Mouse (Mus musculus): ENCODE data around the gene Myof. TPM values are rescaled to one million over a fixed set of nuclear protein-coding genes. Genes with fewer than 3 reads are reported as not detected.

Myof gene
- total and polyA plus RNA-seq, 3 experiments, result 0.55 TPM; not detected in 2

GRCm38 (mm10) chr19:37907451-37908320 is 135.7 kb downstream of the Myof start:
- no peak overlapping the region for H3K4me3 ChIP-seq (ENCODE audit: low read depth, low read length)
- TF ChIP-seq GATA2 (IDR thresholded peaks at IDR 0.05; ENCODE audit: borderline replicate concordance, low read depth, low read length), result no peak
- TF ChIP-seq TAL1 (conservative IDR thresholded peaks at IDR 0.05; ENCODE audit: low read depth, low read length), result no peak
- no peak for TF ChIP-seq GATA1 (IDR thresholded peaks at IDR 0.05; ENCODE audit: borderline replicate concordance, low read length)
- TF ChIP-seq CTCF (IDR thresholded peaks at IDR 0.05; ENCODE audit: low read depth, low read length), result no peak
- TF ChIP-seq POLR2AphosphoS5 (IDR thresholded peaks at IDR 0.05; ENCODE audit: insufficient replicate concordance, low read depth, low read length), result no peak
- H3K9me3 ChIP-seq (replicated peaks), result no peaks in the 10 kb centered on the region
- H3K36me3 ChIP-seq (replicated peaks), result no peaks in the 10 kb centered on the region
- H3K4me1 ChIP-seq (ENCODE audit: insufficient read depth, low read depth, low read length), result no peaks in the 10 kb centered on the region
- H3K27me3 ChIP-seq (ENCODE audit: insufficient read depth, low read length), result no peaks in the 10 kb centered on the region; the same call in 1 of the 2 replicates
- ATAC-seq (ENCODE audit: extremely low read depth, insufficient number of reproducible peaks, low FRiP score, poor library complexity, severe bottlenecking) (no peak), DNase-seq (ENCODE audit: low spot score) (no peak)

- Histone ChIP-seq H3K9me3 (replicated peaks) (no peaks in the 10 kb centered on the region), H3K36me3 (replicated peaks) (no peaks in the 10 kb centered on the region), H3K27me3 (ENCODE audit: insufficient read depth, low read length) (no peaks in the 10 kb centered on the region; the same call in 1 of the 2 replicates), H3K4me3 (ENCODE audit: low read depth, low read length) (no peak overlapping the region), H3K4me1 (ENCODE audit: insufficient read depth, low read depth, low read length) (no peaks in the 10 kb centered on the region)
- no peak for ATAC-seq (ENCODE audit: extremely low read depth, insufficient number of reproducible peaks, low FRiP score, poor library complexity, severe bottlenecking)
- DNase-seq (ENCODE audit: low spot score), result no peak
- TF ChIP-seq TAL1 (conservative IDR thresholded peaks at IDR 0.05; ENCODE audit: low read depth, low read length), result no peak
- TF ChIP-seq GATA2 (IDR thresholded peaks at IDR 0.05; ENCODE audit: borderline replicate concordance, low read depth, low read length), result no peak
Measured at GRCm38 (mm10) chr19:37906916-37907315, 136.5 kb downstream of the Myof start.

GRCm38 (mm10) chr19:37896081-37896480 is 147.3 kb downstream of the Myof start:
- Histone ChIP-seq H3K4me3 (ENCODE audit: low read depth, low read length) (no peak overlapping the region), H3K36me3 (replicated peaks) (no peaks in the 10 kb centered on the region), H3K27me3 (ENCODE audit: insufficient read depth, low read length) (no peaks in the 10 kb centered on the region; the same call in none of the 2 replicates), H3K9me3 (replicated peaks) (no peaks in the 10 kb centered on the region), H3K4me1 (ENCODE audit: insufficient read depth, low read depth, low read length) (no peaks in the 10 kb centered on the region)
- no peak for ATAC-seq (ENCODE audit: extremely low read depth, insufficient number of reproducible peaks, low FRiP score, poor library complexity, severe bottlenecking)
- DNase-seq (ENCODE audit: low spot score), result no peak
- TF ChIP-seq GATA1 (IDR thresholded peaks at IDR 0.05; ENCODE audit: borderline replicate concordance, low read length) (no peak), CTCF (IDR thresholded peaks at IDR 0.05; ENCODE audit: low read depth, low read length) (no peak), TAL1 (conservative IDR thresholded peaks at IDR 0.05; ENCODE audit: low read depth, low read length) (no peak), POLR2AphosphoS5 (IDR thresholded peaks at IDR 0.05; ENCODE audit: insufficient replicate concordance, low read depth, low read length) (no peak), GATA2 (IDR thresholded peaks at IDR 0.05; ENCODE audit: borderline replicate concordance, low read depth, low read length) (no peak)

- ATAC-seq (ENCODE audit: extremely low read depth, insufficient number of reproducible peaks, low FRiP score, poor library complexity, severe bottlenecking) (no peak), DNase-seq (ENCODE audit: low spot score) (no peak)
- Histone ChIP-seq H3K27me3 (ENCODE audit: insufficient read depth, low read length) (no peaks in the 10 kb centered on the region; the same call in none of the 2 replicates), H3K4me1 (ENCODE audit: insufficient read depth, low read depth, low read length) (no peaks in the 10 kb centered on the region), H3K9me3 (replicated peaks) (no peaks in the 10 kb centered on the region), H3K4me3 (ENCODE audit: low read depth, low read length) (no peak overlapping the region), H3K36me3 (replicated peaks) (no peaks in the 10 kb centered on the region)
- TF ChIP-seq TAL1 (conservative IDR thresholded peaks at IDR 0.05; ENCODE audit: low read depth, low read length) (no peak), GATA1 (IDR thresholded peaks at IDR 0.05; ENCODE audit: borderline replicate concordance, low read length) (no peak), CTCF (IDR thresholded peaks at IDR 0.05; ENCODE audit: low read depth, low read length) (no peak), GATA2 (IDR thresholded peaks at IDR 0.05; ENCODE audit: borderline replicate concordance, low read depth, low read length) (no peak)
Measured at GRCm38 (mm10) chr19:37891006-37891405, 152.4 kb downstream of the Myof start.

GRCm38 (mm10) chr19:37886355-37887120 is 156.8 kb downstream of the Myof start:
- ATAC-seq (ENCODE audit: extremely low read depth, insufficient number of reproducible peaks, low FRiP score, poor library complexity, severe bottlenecking), result no peak
- Histone ChIP-seq H3K4me1 (ENCODE audit: insufficient read depth, low read depth, low read length) (no peaks in the 10 kb centered on the region), H3K4me3 (ENCODE audit: low read depth, low read length) (no peak overlapping the region), H3K9me3 (replicated peaks) (no peaks in the 10 kb centered on the region), H3K36me3 (replicated peaks) (no peaks in the 10 kb centered on the region), H3K27me3 (ENCODE audit: insufficient read depth, low read length) (peaks cover 11% of the 10 kb centered on the region)
- DNase-seq (ENCODE audit: low spot score), result peak; percentile 6
- TF ChIP-seq GATA1 (IDR thresholded peaks at IDR 0.05; ENCODE audit: borderline replicate concordance, low read length) (no peak), TAL1 (conservative IDR thresholded peaks at IDR 0.05; ENCODE audit: low read depth, low read length) (no peak), CTCF (IDR thresholded peaks at IDR 0.05; ENCODE audit: low read depth, low read length) (peak; percentile 34), GATA2 (IDR thresholded peaks at IDR 0.05; ENCODE audit: borderline replicate concordance, low read depth, low read length) (no peak)

GRCm38 (mm10) chr19:37881431-37882081 is 161.8 kb downstream of the Myof start:
- ATAC-seq (ENCODE audit: extremely low read depth, insufficient number of reproducible peaks, low FRiP score, poor library complexity, severe bottlenecking) (no peak), DNase-seq (ENCODE audit: low spot score) (no peak)
- Histone ChIP-seq H3K36me3 (replicated peaks) (no peaks in the 10 kb centered on the region), H3K4me1 (ENCODE audit: insufficient read depth, low read depth, low read length) (no peaks in the 10 kb centered on the region), H3K9me3 (replicated peaks) (no peaks in the 10 kb centered on the region), H3K27me3 (ENCODE audit: insufficient read depth, low read length) (peaks cover 50% of the 10 kb centered on the region), H3K4me3 (ENCODE audit: low read depth, low read length) (no peak overlapping the region)
- TF ChIP-seq GATA2 (IDR thresholded peaks at IDR 0.05; ENCODE audit: borderline replicate concordance, low read depth, low read length) (no peak), TAL1 (conservative IDR thresholded peaks at IDR 0.05; ENCODE audit: low read depth, low read length) (no peak), GATA1 (IDR thresholded peaks at IDR 0.05; ENCODE audit: borderline replicate concordance, low read length) (no peak), POLR2AphosphoS5 (IDR thresholded peaks at IDR 0.05; ENCODE audit: insufficient replicate concordance, low read depth, low read length) (no peak), CTCF (IDR thresholded peaks at IDR 0.05; ENCODE audit: low read depth, low read length) (no peak)
